Mouse (Mus musculus): ENCODE results near the gene Slc26a10. TPM values are rescaled to one million over a fixed set of nuclear protein-coding genes. Genes with fewer than 3 reads are reported as not detected.

Slc26a10 gene
- total and polyA plus RNA-seq, 3 experiments: 0.94 to 8.4 (median 0.98) TPM

DNA sequence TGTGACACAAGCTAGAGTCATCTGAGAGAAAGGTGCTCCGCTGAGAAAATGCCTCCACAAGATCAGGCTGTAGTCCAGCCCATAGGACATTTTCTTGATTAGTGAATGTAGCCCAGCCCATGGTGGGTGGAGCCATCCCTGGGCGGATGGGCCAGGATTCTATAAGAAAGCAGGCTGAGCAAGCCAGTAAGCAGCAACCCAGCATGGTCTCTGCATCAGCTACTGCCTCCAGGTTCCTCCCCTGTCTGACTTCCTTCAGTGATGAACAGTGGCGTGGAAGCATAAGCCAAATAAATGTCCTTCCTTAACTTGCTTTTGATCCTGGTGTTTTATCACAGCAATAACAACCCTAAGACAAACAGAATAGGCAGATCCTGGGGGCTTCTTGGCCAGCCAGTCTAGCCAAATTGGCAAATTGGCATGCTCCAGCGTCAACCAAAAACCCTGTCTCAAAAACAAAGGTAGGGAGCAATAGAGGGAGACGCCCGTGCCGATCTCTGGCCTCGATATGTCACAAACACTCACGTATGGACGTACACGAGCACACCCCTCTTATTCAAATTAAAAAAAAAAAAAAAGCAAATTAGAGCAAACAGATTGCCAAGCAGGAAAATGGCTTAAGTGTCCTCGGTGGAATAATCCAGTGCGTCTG lies 57.5 kb downstream of the Slc26a10 start:
- Histone ChIP-seq H3K4me1 (ENCODE audit: insufficient read depth, low read depth, low read length) (peaks cover 84% of the 10 kb centered on the region), H3K27me3 (ENCODE audit: insufficient read depth, low read length) (no peaks in the 10 kb centered on the region), H3K4me3 (ENCODE audit: low read depth, low read length) (peak overlapping the region; percentile 10; the same call in 1 of the 2 replicates), H3K36me3 (replicated peaks) (peaks cover 21% of the 10 kb centered on the region), H3K9me3 (replicated peaks) (no peaks in the 10 kb centered on the region)
- TF ChIP-seq GATA1 (IDR thresholded peaks at IDR 0.05; ENCODE audit: borderline replicate concordance, low read length): no peak
- TF ChIP-seq POLR2AphosphoS5 (IDR thresholded peaks at IDR 0.05; ENCODE audit: insufficient replicate concordance, low read depth, low read length): no peak
- TF ChIP-seq TAL1 (conservative IDR thresholded peaks at IDR 0.05; ENCODE audit: low read depth, low read length): no peak
- no peak for TF ChIP-seq CTCF (IDR thresholded peaks at IDR 0.05; ENCODE audit: low read depth, low read length)
- no peak for TF ChIP-seq GATA2 (IDR thresholded peaks at IDR 0.05; ENCODE audit: borderline replicate concordance, low read depth, low read length)
- no peak for ATAC-seq (ENCODE audit: extremely low read depth, insufficient number of reproducible peaks, low FRiP score, poor library complexity, severe bottlenecking)
- DNase-seq (ENCODE audit: low spot score): no peak

DNA sequence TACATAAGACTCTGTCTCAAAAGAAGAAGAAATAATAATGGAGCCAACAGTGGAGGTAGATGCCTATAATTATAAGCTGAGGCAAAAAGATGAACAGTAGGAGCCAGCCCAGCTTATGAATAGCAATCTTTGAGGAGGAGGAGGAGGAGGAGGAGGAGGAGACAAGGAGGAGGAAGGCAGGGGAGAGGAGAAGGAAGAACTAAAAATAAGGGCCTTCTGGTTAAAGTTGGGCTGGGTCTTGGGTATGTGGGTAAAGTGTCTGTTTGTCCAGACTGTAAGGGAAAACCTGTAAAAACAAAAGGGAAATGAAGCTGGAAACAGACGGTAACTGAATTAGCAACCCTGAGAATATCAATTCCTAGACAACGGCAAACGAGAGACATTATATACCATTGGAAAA lies 58.4 kb downstream of the Slc26a10 start:
- ATAC-seq (ENCODE audit: extremely low read depth, insufficient number of reproducible peaks, low FRiP score, poor library complexity, severe bottlenecking) (no peak), DNase-seq (ENCODE audit: low spot score) (no peak)
- peaks cover 30% of the 10 kb centered on the region for H3K36me3 ChIP-seq (replicated peaks)
- no peaks in the 10 kb centered on the region for H3K27me3 ChIP-seq (ENCODE audit: insufficient read depth, low read length)
- TF ChIP-seq GATA1 (IDR thresholded peaks at IDR 0.05; ENCODE audit: borderline replicate concordance, low read length): no peak
- no peak for TF ChIP-seq TAL1 (conservative IDR thresholded peaks at IDR 0.05; ENCODE audit: low read depth, low read length)
- TF ChIP-seq GATA2 (IDR thresholded peaks at IDR 0.05; ENCODE audit: borderline replicate concordance, low read depth, low read length): no peak
- TF ChIP-seq POLR2AphosphoS5 (IDR thresholded peaks at IDR 0.05; ENCODE audit: insufficient replicate concordance, low read depth, low read length): no peak
- TF ChIP-seq CTCF (IDR thresholded peaks at IDR 0.05; ENCODE audit: low read depth, low read length): no peak
- no peaks in the 10 kb centered on the region for H3K9me3 ChIP-seq (replicated peaks)
- peaks cover 76% of the 10 kb centered on the region for H3K4me1 ChIP-seq (ENCODE audit: insufficient read depth, low read depth, low read length)
- H3K4me3 ChIP-seq (ENCODE audit: low read depth, low read length): no peak overlapping the region

Other genes with a start within 250 kb of the Slc26a10 start
Only the 20 nearest of the 24 such genes appear.
- 44.5 and 59.6 TPM in 2 replicates for gene Tsfm, start 149.8 kb downstream of the Slc26a10 start, total RNA-seq (2014; fragmentation: Nextera tagmentation)
- 53.2 and 54.5 TPM in 2 replicates for gene Tsfm, start 149.8 kb downstream of the Slc26a10 start, total RNA-seq (2017)
- gene Tsfm, start 149.8 kb downstream of the Slc26a10 start, polyA plus RNA-seq (2012): 58.9 and 66.0 TPM in 2 replicates
- gene Mettl1, start 139.2 kb downstream of the Slc26a10 start, total RNA-seq (2014; fragmentation: Nextera tagmentation): 36.0 and 49.6 TPM in 2 replicates
- gene Mettl1, start 139.2 kb downstream of the Slc26a10 start, total RNA-seq (2017): 11.2 and 11.3 TPM in 2 replicates
- gene Mettl1, start 139.2 kb downstream of the Slc26a10 start, polyA plus RNA-seq (2012): 21.9 and 33.4 TPM in 2 replicates
- gene Eef1akmt3, start 139.1 kb downstream of the Slc26a10 start, total RNA-seq (2014; fragmentation: Nextera tagmentation): 0.68 and 0.97 TPM in 2 replicates
- gene Eef1akmt3, start 139.1 kb downstream of the Slc26a10 start, total RNA-seq (2017): 0.11 and 0.17 TPM in 2 replicates
- 0.09 and 0.17 TPM in 2 replicates for gene Eef1akmt3, start 139.1 kb downstream of the Slc26a10 start, polyA plus RNA-seq (2012)
- 2.1 and 4.9 TPM in 2 replicates for gene Cyp27b1, start 132.4 kb downstream of the Slc26a10 start, total RNA-seq (2014; fragmentation: Nextera tagmentation)
- 0.33 TPM in 1 of 2 replicates, not detected in the other for gene Cyp27b1, start 132.4 kb downstream of the Slc26a10 start, total RNA-seq (2017)
- gene Cyp27b1, start 132.4 kb downstream of the Slc26a10 start, polyA plus RNA-seq (2012): 0.17 TPM in 2 replicates
- gene March9, start 120.5 kb downstream of the Slc26a10 start, total RNA-seq (2014; fragmentation: Nextera tagmentation): 0.68 and 1.1 TPM in 2 replicates
- 1.2 and 1.3 TPM in 2 replicates for gene March9, start 120.5 kb downstream of the Slc26a10 start, total RNA-seq (2017)
- 0.63 and 0.88 TPM in 2 replicates for gene March9, start 120.5 kb downstream of the Slc26a10 start, polyA plus RNA-seq (2012)
- 532 and 608 TPM in 2 replicates for gene Cdk4, start 117.1 kb downstream of the Slc26a10 start, total RNA-seq (2014; fragmentation: Nextera tagmentation)
- 648 and 675 TPM in 2 replicates for gene Cdk4, start 117.1 kb downstream of the Slc26a10 start, total RNA-seq (2017)
- 1,726 and 1,826 TPM in 2 replicates for gene Cdk4, start 117.1 kb downstream of the Slc26a10 start, polyA plus RNA-seq (2012)
- 163 and 186 TPM in 2 replicates for gene Tspan31, start 110.4 kb downstream of the Slc26a10 start, total RNA-seq (2014; fragmentation: Nextera tagmentation)
- 73.6 and 83.9 TPM in 2 replicates for gene Tspan31, start 110.4 kb downstream of the Slc26a10 start, total RNA-seq (2017)
- gene Tspan31, start 110.4 kb downstream of the Slc26a10 start, polyA plus RNA-seq (2012): 30.3 and 41.8 TPM in 2 replicates
- 0.15 and 1.3 TPM in 2 replicates for gene Agap2, start 105.4 kb downstream of the Slc26a10 start, total RNA-seq (2014; fragmentation: Nextera tagmentation)
- gene Agap2, start 105.4 kb downstream of the Slc26a10 start, total RNA-seq (2017): under 0.01 and 1.1 TPM in 2 replicates
- 0.07 and 0.26 TPM in 2 replicates for gene Agap2, start 105.4 kb downstream of the Slc26a10 start, polyA plus RNA-seq (2012)
- gene Os9, start 59.5 kb downstream of the Slc26a10 start, total RNA-seq (2014; fragmentation: Nextera tagmentation): 47.9 and 55.4 TPM in 2 replicates
- gene Os9, start 59.5 kb downstream of the Slc26a10 start, total RNA-seq (2017): 95.7 and 99.7 TPM in 2 replicates
- 110 and 126 TPM in 2 replicates for gene Os9, start 59.5 kb downstream of the Slc26a10 start, polyA plus RNA-seq (2012)
- 173 and 188 TPM in 2 replicates for gene B4galnt1, start 15.4 kb downstream of the Slc26a10 start, total RNA-seq (2014; fragmentation: Nextera tagmentation)
- 65.0 and 66.7 TPM in 2 replicates for gene B4galnt1, start 15.4 kb downstream of the Slc26a10 start, total RNA-seq (2017)
- gene B4galnt1, start 15.4 kb downstream of the Slc26a10 start, polyA plus RNA-seq (2012): 292 and 318 TPM in 2 replicates
- gene Arhgef25, start 9.4 kb upstream of the Slc26a10 start, total RNA-seq (2014; fragmentation: Nextera tagmentation): 49.0 and 70.1 TPM in 2 replicates
- 43.0 and 51.4 TPM in 2 replicates for gene Arhgef25, start 9.4 kb upstream of the Slc26a10 start, total RNA-seq (2017)
- 98.4 and 120 TPM in 2 replicates for gene Arhgef25, start 9.4 kb upstream of the Slc26a10 start, polyA plus RNA-seq (2012)
- gene Dtx3, start 15.1 kb upstream of the Slc26a10 start, total RNA-seq (2014; fragmentation: Nextera tagmentation): 318 and 360 TPM in 2 replicates
- gene Dtx3, start 15.1 kb upstream of the Slc26a10 start, total RNA-seq (2017): 95.8 and 125 TPM in 2 replicates
- 213 and 260 TPM in 2 replicates for gene Dtx3, start 15.1 kb upstream of the Slc26a10 start, polyA plus RNA-seq (2012)
- 136 and 141 TPM in 2 replicates for gene Pip4k2c, start 30.9 kb upstream of the Slc26a10 start, total RNA-seq (2014; fragmentation: Nextera tagmentation)
- 126 and 133 TPM in 2 replicates for gene Pip4k2c, start 30.9 kb upstream of the Slc26a10 start, total RNA-seq (2017)
- 130 and 151 TPM in 2 replicates for gene Pip4k2c, start 30.9 kb upstream of the Slc26a10 start, polyA plus RNA-seq (2012)
- 0.10 TPM in 1 of 2 replicates, not detected in the other for gene Kif5a, start 82.7 kb upstream of the Slc26a10 start, total RNA-seq (2014; fragmentation: Nextera tagmentation)
- gene Kif5a, start 82.7 kb upstream of the Slc26a10 start, total RNA-seq (2017): 0.11 and 0.17 TPM in 2 replicates
- 0.04 and 0.22 TPM in 2 replicates for gene Kif5a, start 82.7 kb upstream of the Slc26a10 start, polyA plus RNA-seq (2012)
- gene Dctn2, start 85.7 kb upstream of the Slc26a10 start, total RNA-seq (2014; fragmentation: Nextera tagmentation): 135 TPM in 2 replicates
- gene Dctn2, start 85.7 kb upstream of the Slc26a10 start, total RNA-seq (2017): 139 and 154 TPM in 2 replicates
- 161 and 175 TPM in 2 replicates for gene Dctn2, start 85.7 kb upstream of the Slc26a10 start, polyA plus RNA-seq (2012)
- 107 and 121 TPM in 2 replicates for gene Mbd6, start 108.4 kb upstream of the Slc26a10 start, total RNA-seq (2014; fragmentation: Nextera tagmentation)
- gene Mbd6, start 108.4 kb upstream of the Slc26a10 start, total RNA-seq (2017): 4.1 and 6.6 TPM in 2 replicates
- gene Mbd6, start 108.4 kb upstream of the Slc26a10 start, polyA plus RNA-seq (2012): 239 and 302 TPM in 2 replicates
- 97.3 and 102 TPM in 2 replicates for gene Mars, start 131.1 kb upstream of the Slc26a10 start, total RNA-seq (2014; fragmentation: Nextera tagmentation)
- 109 and 144 TPM in 2 replicates for gene Mars, start 131.1 kb upstream of the Slc26a10 start, total RNA-seq (2017)
- 104 and 108 TPM in 2 replicates for gene Mars, start 131.1 kb upstream of the Slc26a10 start, polyA plus RNA-seq (2012)
- gene Arhgap9, start 141.3 kb upstream of the Slc26a10 start, total RNA-seq (2014; fragmentation: Nextera tagmentation): 43.3 and 43.7 TPM in 2 replicates
- gene Arhgap9, start 141.3 kb upstream of the Slc26a10 start, total RNA-seq (2017): 89.2 and 100 TPM in 2 replicates
- gene Arhgap9, start 141.3 kb upstream of the Slc26a10 start, polyA plus RNA-seq (2012): 54.8 and 59.5 TPM in 2 replicates
- gene Gli1, start 161.3 kb upstream of the Slc26a10 start, total RNA-seq (2014; fragmentation: Nextera tagmentation): 0.23 and 0.24 TPM in 2 replicates
- 0.11 TPM in 1 of 2 replicates, not detected in the other for gene Gli1, start 161.3 kb upstream of the Slc26a10 start, total RNA-seq (2017)
- 0.15 and 0.18 TPM in 2 replicates for gene Gli1, start 161.3 kb upstream of the Slc26a10 start, polyA plus RNA-seq (2012)
- gene Inhbe, start 173.8 kb upstream of the Slc26a10 start, total RNA-seq (2014; fragmentation: Nextera tagmentation): not detected in 2 replicates
- gene Inhbe, start 173.8 kb upstream of the Slc26a10 start, total RNA-seq (2017): 0.06 and 0.11 TPM in 2 replicates
- gene Inhbe, start 173.8 kb upstream of the Slc26a10 start, polyA plus RNA-seq (2012): 0.01 TPM in 2 replicates

Data from G1E (cell line).